Mouse (Mus musculus): ENCODE data around the gene Atp2c1. TPM values are rescaled to one million over a fixed set of nuclear protein-coding genes. Genes with fewer than 3 reads are reported as not detected.

Gene Atp2c1
- total RNA-seq, 1 experiment, result 92.4 TPM

GRCm38 (mm10) chr9:105408549-105408948, 118.6 kb downstream of the Atp2c1 start:
- DNase-seq (ENCODE audit: low read depth, low spot score), result no peak
- Histone ChIP-seq H3K9ac (ENCODE audit: insufficient read depth, low read depth, low read length, poor library complexity, severe bottlenecking) (no peak overlapping the region), H3K4me1 (ENCODE audit: control insufficient read depth in 2 of 2, insufficient read depth in 2 of 2, low read length in 2 of 2, poor library complexity in 1 of 2) (0 out of 4 replicates have a peak, but pooled peaks cover 0 to 2% of the 10 kb centered on the region in 2 experiments), H3K27ac (ENCODE audit: insufficient read depth, low read depth, low read length, poor library complexity, severe bottlenecking) (no peak overlapping the region), H3K36me3 (ENCODE audit: control insufficient read depth, insufficient read depth, low read length, poor library complexity, severe bottlenecking) (no peaks in the 10 kb centered on the region), H3K4me3 (ENCODE audit: insufficient read depth in 1 of 2, low read depth in 1 of 2, low read length in 2 of 2, poor library complexity in 1 of 2, severe bottlenecking in 1 of 2) (no peak overlapping the region), H3K9me3 (ENCODE audit: control insufficient read depth, insufficient read depth, low read depth, low read length) (no peaks in the 10 kb centered on the region)
- TF ChIP-seq ZC3H11A (IDR thresholded peaks at IDR 0.05; ENCODE audit: borderline replicate concordance, low read depth, low read length) (no peak), HCFC1 (IDR thresholded peaks at IDR 0.05; ENCODE audit: borderline replicate concordance, insufficient read depth, low read length) (no peak)
- in situ Hi-C loops (cut with MboI; ENCODE audit: low sequenced_read_pairs in 2 of 2, unreplicated experiment in 2 of 2), result no loop called here

GRCm38 (mm10) chr9:105395218-105395627, 131.9 kb downstream of the Atp2c1 start, which contains the start of the genes Aste1 and Nek11:
Aste1 (plus strand) TSS chr9:105395392.
Nek11 (minus strand) TSS chr9:105395524.
- H3K4me3 ChIP-seq (ENCODE audit: insufficient read depth in 1 of 2, low read depth in 1 of 2, low read length in 2 of 2, poor library complexity in 1 of 2, severe bottlenecking in 1 of 2), result peak within 1 kb of the TSS; percentile 77 to 83
- in situ Hi-C loops (cut with MboI; ENCODE audit: low sequenced_read_pairs in 2 of 2, unreplicated experiment in 2 of 2), result loop anchor here (25.0 kb wide), 1 partner anchor 858 kb away; the partner anchor contains the start of gene Cpne4 (in 2 of the 2)
- no peaks in the 10 kb centered on the region for H3K9me3 ChIP-seq (ENCODE audit: control insufficient read depth, insufficient read depth, low read depth, low read length)
- H3K27ac ChIP-seq (ENCODE audit: insufficient read depth, low read depth, low read length, poor library complexity, severe bottlenecking), result peak within 1 kb of the TSS; percentile 74
- peaks cover 7% of the 10 kb centered on the region for H3K36me3 ChIP-seq (ENCODE audit: control insufficient read depth, insufficient read depth, low read length, poor library complexity, severe bottlenecking)
- TF ChIP-seq MAFK (IDR thresholded peaks at IDR 0.05; ENCODE audit: insufficient read depth, low read depth, low read length) (no peak), HCFC1 (IDR thresholded peaks at IDR 0.05; ENCODE audit: borderline replicate concordance, insufficient read depth, low read length) (0 out of 2 replicates have a peak, but pooled peaks have one; percentile 37)
- DNase-seq (ENCODE audit: low read depth, low spot score), result peak; percentile 92
- H3K9ac ChIP-seq (ENCODE audit: insufficient read depth, low read depth, low read length, poor library complexity, severe bottlenecking), result peak within 1 kb of the TSS; percentile 92
- H3K4me1 ChIP-seq (ENCODE audit: control insufficient read depth in 2 of 2, insufficient read depth in 2 of 2, low read length in 2 of 2, poor library complexity in 1 of 2), result peaks cover 0 to 4% of the 10 kb centered on the region in 2 experiments; a peak in 1 of 4 replicates

- H3K27ac ChIP-seq (ENCODE audit: insufficient read depth, low read depth, low read length, poor library complexity, severe bottlenecking), result no peak overlapping the region
- H3K4me1 ChIP-seq (ENCODE audit: control insufficient read depth in 2 of 2, insufficient read depth in 2 of 2, low read length in 2 of 2, poor library complexity in 1 of 2), result peaks cover 0 to 4% of the 10 kb centered on the region in 2 experiments; a peak in 1 of 4 replicates
- in situ Hi-C loops (cut with MboI; ENCODE audit: low sequenced_read_pairs in 2 of 2, unreplicated experiment in 2 of 2), result loop anchor here (25.0 kb wide), 1 partner anchor 857 kb away; the partner anchor contains the start of gene Cpne4 (in 2 of the 2)
Observed at GRCm38 (mm10) chr9:105394720-105395119, 132.4 kb downstream of the Atp2c1 start.

GRCm38 (mm10) chr9:105390616-105391015, 136.5 kb downstream of the Atp2c1 start:
- peaks cover 0 to 2% of the 10 kb centered on the region in 2 experiments; a peak in 1 of 4 replicates for H3K4me1 ChIP-seq (ENCODE audit: control insufficient read depth in 2 of 2, insufficient read depth in 2 of 2, low read length in 2 of 2, poor library complexity in 1 of 2)
- no peaks in the 10 kb centered on the region for H3K9me3 ChIP-seq (ENCODE audit: control insufficient read depth, insufficient read depth, low read depth, low read length)
- in situ Hi-C loops (cut with MboI; ENCODE audit: low sequenced_read_pairs in 2 of 2, unreplicated experiment in 2 of 2), result loop anchor here (25.0 kb wide), 1 partner anchor 853 kb away; the partner anchor contains the start of gene Cpne4 (in 2 of the 2)
- no peak overlapping the region for H3K4me3 ChIP-seq (ENCODE audit: insufficient read depth in 1 of 2, low read depth in 1 of 2, low read length in 2 of 2, poor library complexity in 1 of 2, severe bottlenecking in 1 of 2)
- TF ChIP-seq ZNF384 (IDR thresholded peaks at IDR 0.05; ENCODE audit: low read depth, low read length), result no peak
- no peak for TF ChIP-seq HCFC1 (IDR thresholded peaks at IDR 0.05; ENCODE audit: borderline replicate concordance, insufficient read depth, low read length)
- no peak for TF ChIP-seq MAFK (IDR thresholded peaks at IDR 0.05; ENCODE audit: insufficient read depth, low read depth, low read length)
- no peak for TF ChIP-seq CHD2 (IDR thresholded peaks at IDR 0.05; ENCODE audit: low read depth, low read length)
- no peak for TF ChIP-seq ZC3H11A (IDR thresholded peaks at IDR 0.05; ENCODE audit: borderline replicate concordance, low read depth, low read length)
- H3K36me3 ChIP-seq (ENCODE audit: control insufficient read depth, insufficient read depth, low read length, poor library complexity, severe bottlenecking), result no peaks in the 10 kb centered on the region
- no peak overlapping the region for H3K9ac ChIP-seq (ENCODE audit: insufficient read depth, low read depth, low read length, poor library complexity, severe bottlenecking)
- H3K27ac ChIP-seq (ENCODE audit: insufficient read depth, low read depth, low read length, poor library complexity, severe bottlenecking), result no peak overlapping the region
- DNase-seq (ENCODE audit: low read depth, low spot score), result no peak

More at GRCm38 (mm10) chr9:105394720-105395119, 132.4 kb downstream of the Atp2c1 start:
- TF ChIP-seq MAFK (IDR thresholded peaks at IDR 0.05; ENCODE audit: insufficient read depth, low read depth, low read length) (no peak), CHD2 (IDR thresholded peaks at IDR 0.05; ENCODE audit: low read depth, low read length) (no peak), HCFC1 (IDR thresholded peaks at IDR 0.05; ENCODE audit: borderline replicate concordance, insufficient read depth, low read length) (no peak), ZC3H11A (IDR thresholded peaks at IDR 0.05; ENCODE audit: borderline replicate concordance, low read depth, low read length) (no peak), ZNF384 (IDR thresholded peaks at IDR 0.05; ENCODE audit: low read depth, low read length) (no peak)
- Histone ChIP-seq H3K4me3 (ENCODE audit: insufficient read depth in 1 of 2, low read depth in 1 of 2, low read length in 2 of 2, poor library complexity in 1 of 2, severe bottlenecking in 1 of 2) (peak overlapping the region in 1 of 2 experiments; percentile 64; a peak in 3 of 4 replicates), H3K36me3 (ENCODE audit: control insufficient read depth, insufficient read depth, low read length, poor library complexity, severe bottlenecking) (peaks cover 7% of the 10 kb centered on the region), H3K9me3 (ENCODE audit: control insufficient read depth, insufficient read depth, low read depth, low read length) (no peaks in the 10 kb centered on the region), H3K9ac (ENCODE audit: insufficient read depth, low read depth, low read length, poor library complexity, severe bottlenecking) (no peak overlapping the region)
- DNase-seq (ENCODE audit: low read depth, low spot score), result no peak

Data from ES-E14 (cell line).